Mouse (Mus musculus) C2C12 (cell line): ENCODE data around the gene Msx1. TPM values are rescaled to one million over a fixed set of nuclear protein-coding genes. Genes with fewer than 3 reads are reported as not detected.

Source experiments
- H3K27me3 ChIP-seq: one replicate; pipeline ENCODE4 v1.6.1; 2011; ENCODE audit not compliant: control insufficient read depth, insufficient read depth, insufficient read length
- H3K36me3 ChIP-seq: one replicate; pipeline ENCODE4 v1.6.1; 2011; ENCODE audit not compliant: control insufficient read depth, insufficient read depth
- H3K4me3 ChIP-seq: one replicate; pipeline ENCODE4 v1.5.1; 2011; ENCODE audit warnings: mild to moderate bottlenecking, control low read depth; ENCODE audit not compliant: poor library complexity, insufficient read depth, severe bottlenecking
- H3K79me2 ChIP-seq: one replicate; pipeline ENCODE4 v1.6.1; 2011; ENCODE audit not compliant: control insufficient read depth, insufficient read depth
- H3K79me3 ChIP-seq: one replicate; pipeline ENCODE4 v1.6.1; 2011; ENCODE audit warnings: low read depth, control low read depth
- H3ac ChIP-seq: one replicate; pipeline ENCODE3; 2011; ENCODE audit warnings: low read depth; ENCODE audit not compliant: control insufficient read depth, insufficient read length
- CEBPB ChIP-seq: IDR thresholded peaks from one replicate; pipeline ENCODE4 v1.6.1; 2011; ENCODE audit warnings: low read depth, mild to moderate bottlenecking, control low read depth, moderate library complexity
- CTCF ChIP-seq: IDR thresholded peaks from one replicate; pipeline ENCODE4 v1.5.1; 2011; ENCODE audit not compliant: control insufficient read depth, insufficient read depth, insufficient read length
- FOSL1 ChIP-seq: IDR thresholded peaks from one replicate; pipeline ENCODE4 v1.8.0; 2011; ENCODE audit warnings: mild to moderate bottlenecking, low read length; ENCODE audit not compliant: poor library complexity, insufficient read depth, severe bottlenecking
- MAX ChIP-seq: IDR thresholded peaks from one replicate; pipeline ENCODE4 v1.6.1; 2011; ENCODE audit warnings: mild to moderate bottlenecking, control low read depth
- MYOD1 ChIP-seq: IDR thresholded peaks from one replicate; pipeline ENCODE4 v1.6.1; 2011; ENCODE audit warnings: low read depth; ENCODE audit not compliant: control insufficient read depth, insufficient read length
- MYOG ChIP-seq: IDR thresholded peaks from one replicate; pipeline ENCODE4 v1.6.1; 2011; ENCODE audit not compliant: control insufficient read depth, insufficient read length; ENCODE audit errors: extremely low read depth
- USF1 ChIP-seq: IDR thresholded peaks from one replicate; pipeline ENCODE4 v1.6.1; 2011; ENCODE audit warnings: low read depth, mild to moderate bottlenecking, control low read depth, moderate library complexity
- polyA plus RNA-seq: library from polyadenylated mRNA; unstranded; fragments of >200 nt; fragmentation: generic; extraction: Trizol; gene quantifications from one replicate; pipeline ENCODE4 v1.2.1, GENCODE M21; 2012; ENCODE audit warnings: missing spikeins

Msx1 gene
- polyA plus RNA-seq, 1 experiment = 7.0 TPM

GRCm38 (mm10) chr5:37825111-37825600 is 773 bp upstream of the Msx1 start:
- Histone ChIP-seq H3K79me2 (peaks cover 8% of the 10 kb centered on the region), H3K36me3 (peaks cover 6% of the 10 kb centered on the region), H3K4me3 (no peak overlapping the region), H3K79me3 (no peaks in the 10 kb centered on the region), H3K27me3 (no peaks in the 10 kb centered on the region), H3ac (no peak overlapping the region)
- TF ChIP-seq USF1 = no peak
- no peak for TF ChIP-seq MYOD1
- no peak for TF ChIP-seq CTCF
- no peak for TF ChIP-seq FOSL1
- TF ChIP-seq MAX = no peak
- TF ChIP-seq MYOG = no peak
- no peak for TF ChIP-seq CEBPB

- Histone ChIP-seq H3K79me2 (peaks cover 8% of the 10 kb centered on the region), H3K36me3 (peaks cover 6% of the 10 kb centered on the region), H3K4me3 (peak overlapping the region; percentile 50), H3K27me3 (no peaks in the 10 kb centered on the region), H3K79me3 (no peaks in the 10 kb centered on the region), H3ac (peak overlapping the region; percentile 42)
- TF ChIP-seq MAX = no peak
- TF ChIP-seq MYOD1 = no peak
- TF ChIP-seq FOSL1 = no peak
- TF ChIP-seq USF1 = no peak
- TF ChIP-seq CEBPB = no peak
- TF ChIP-seq MYOG = no peak
Observed at GRCm38 (mm10) chr5:37823721-37824460, 492 bp downstream of the Msx1 start.

- Histone ChIP-seq H3K4me3 (peak overlapping the region; percentile 50), H3K79me2 (peaks cover 8% of the 10 kb centered on the region), H3K79me3 (no peaks in the 10 kb centered on the region), H3K36me3 (peaks cover 6% of the 10 kb centered on the region), H3ac (peak overlapping the region; percentile 42), H3K27me3 (no peaks in the 10 kb centered on the region)
- TF ChIP-seq FOSL1 (no peak), MYOG (no peak), USF1 (no peak), MAX (no peak), CEBPB (no peak), CTCF (no peak), MYOD1 (no peak)
Observed at GRCm38 (mm10) chr5:37822791-37823720, 1.3 kb downstream of the Msx1 start.

GRCm38 (mm10) chr5:37822116-37822707 is 2.2 kb downstream of the Msx1 start:
- Histone ChIP-seq H3K4me3 (no peak overlapping the region), H3K27me3 (no peaks in the 10 kb centered on the region), H3K36me3 (peaks cover 6% of the 10 kb centered on the region), H3ac (no peak overlapping the region), H3K79me2 (peaks cover 8% of the 10 kb centered on the region), H3K79me3 (no peaks in the 10 kb centered on the region)
- TF ChIP-seq FOSL1 (no peak), CEBPB (no peak), USF1 (no peak), MYOG (no peak)

GRCm38 (mm10) chr5:37821111-37821601 is 3.2 kb downstream of the Msx1 start:
- Histone ChIP-seq H3K36me3 (peaks cover 6% of the 10 kb centered on the region), H3K4me3 (no peak overlapping the region), H3K79me3 (no peaks in the 10 kb centered on the region), H3ac (no peak overlapping the region), H3K79me2 (peaks cover 8% of the 10 kb centered on the region), H3K27me3 (no peaks in the 10 kb centered on the region)
- TF ChIP-seq MYOG = no peak
- no peak for TF ChIP-seq MAX
- TF ChIP-seq MYOD1 = no peak
- no peak for TF ChIP-seq USF1
- no peak for TF ChIP-seq CTCF
- no peak for TF ChIP-seq FOSL1
- TF ChIP-seq CEBPB = no peak
